Mouse (Mus musculus) thymus, postnatal 0 days (tissue): ENCODE data around the gene Parl. TPM values are rescaled to one million over a fixed set of nuclear protein-coding genes. Genes with fewer than 3 reads are reported as not detected.

Source experiments
- DNase-seq: peaks from one replicate; pipeline ENCODE4 v3.0.0-alpha.2; 2015; ENCODE audit warnings: low spot score
- polyA plus RNA-seq: library from polyadenylated mRNA; unstranded; fragments of >200 nt; fragmentation: Nextera tagmentation; extraction: Ambion mirVana; gene quantifications from 2 replicates; pipeline ENCODE4 v1.2.1, GENCODE M21; 2015

Parl gene
- polyA plus RNA-seq, result 115 and 133 TPM in 2 replicates

DNA sequence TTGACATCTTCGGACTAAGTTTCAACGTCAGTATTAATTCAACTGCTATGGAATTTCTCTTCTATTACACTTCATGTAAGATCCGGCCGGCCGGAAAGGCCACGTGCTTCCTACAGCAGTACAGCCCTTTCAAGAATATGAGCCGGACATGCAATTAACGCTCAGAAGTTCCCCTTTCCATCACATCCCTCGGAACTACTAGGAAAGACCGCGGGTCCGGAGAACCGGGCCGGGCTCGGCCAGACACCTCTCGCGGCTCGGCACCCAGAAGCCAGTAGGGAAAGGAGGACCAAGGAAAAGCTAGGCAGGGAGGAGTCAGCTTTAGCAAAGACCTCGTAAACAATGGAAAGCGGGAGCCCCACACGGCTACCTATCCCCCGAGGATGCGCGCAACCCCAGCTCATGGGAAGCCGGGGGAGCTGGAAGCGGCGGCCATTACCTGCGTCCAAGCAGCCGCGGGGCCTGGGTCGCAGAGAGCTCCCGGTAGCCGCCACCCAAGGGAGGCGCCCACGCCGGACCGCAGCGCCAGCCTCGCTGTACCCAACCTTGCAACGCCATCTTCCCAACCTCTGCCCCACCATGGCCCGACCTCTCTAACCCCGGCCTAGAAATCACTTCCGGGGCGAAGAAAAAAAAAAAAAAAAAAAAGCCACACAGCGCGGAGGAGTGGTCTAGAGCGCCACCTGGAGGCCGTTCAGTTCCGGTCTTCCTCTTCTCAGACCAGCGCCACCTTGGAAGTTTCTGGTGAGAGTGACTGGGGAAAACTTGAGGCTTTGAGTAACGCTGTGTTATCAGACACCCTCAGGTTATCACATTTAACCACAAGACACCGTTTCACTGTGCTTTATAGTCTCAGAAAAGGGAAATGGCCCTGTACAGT lies at the start of gene Parl:
TSS of gene Parl (minus strand) at position 618 of the 880 bp plus-strand sequence.
- peak; percentile 92 for DNase-seq

DNA sequence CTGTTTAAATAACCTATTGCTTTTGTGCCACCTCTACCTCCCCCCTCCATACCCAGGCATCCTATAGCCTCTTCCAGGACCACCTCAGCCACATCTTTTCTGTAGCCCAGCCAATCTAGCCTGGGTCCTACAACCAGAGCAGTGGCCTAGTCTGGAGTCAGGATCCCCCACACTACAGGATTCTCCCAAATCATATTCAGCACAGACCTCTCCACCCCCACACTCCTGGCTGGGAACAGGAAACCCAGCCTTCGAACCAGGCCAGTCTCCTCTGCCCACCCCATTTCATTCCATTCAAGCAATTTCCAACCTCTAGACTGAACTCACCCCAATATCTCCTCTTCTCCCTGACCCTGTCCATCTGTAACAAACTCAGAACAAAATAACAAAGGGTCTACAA lies 43.3 kb upstream of the Parl start:
- no peak for DNase-seq

DNA sequence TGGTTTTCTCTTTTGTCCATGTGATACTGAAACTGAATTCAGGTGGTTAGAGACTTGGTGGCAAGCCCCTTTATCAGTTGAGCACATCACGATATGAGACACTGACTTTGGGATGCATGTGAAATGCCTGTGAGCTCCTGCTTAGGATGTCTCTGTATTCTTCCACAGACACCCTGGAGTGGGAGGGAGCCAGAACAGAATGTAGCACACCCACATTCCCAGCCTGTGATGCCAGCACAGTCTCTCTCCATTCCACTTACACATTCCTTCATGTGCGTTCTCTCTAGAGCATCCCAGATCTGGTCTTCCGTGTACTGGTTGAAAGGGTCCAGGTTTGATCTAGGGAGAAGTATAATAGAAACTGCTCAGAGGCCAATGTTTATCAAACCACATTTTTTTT lies 36.4 kb upstream of the Parl start:
- no peak for DNase-seq

DNA sequence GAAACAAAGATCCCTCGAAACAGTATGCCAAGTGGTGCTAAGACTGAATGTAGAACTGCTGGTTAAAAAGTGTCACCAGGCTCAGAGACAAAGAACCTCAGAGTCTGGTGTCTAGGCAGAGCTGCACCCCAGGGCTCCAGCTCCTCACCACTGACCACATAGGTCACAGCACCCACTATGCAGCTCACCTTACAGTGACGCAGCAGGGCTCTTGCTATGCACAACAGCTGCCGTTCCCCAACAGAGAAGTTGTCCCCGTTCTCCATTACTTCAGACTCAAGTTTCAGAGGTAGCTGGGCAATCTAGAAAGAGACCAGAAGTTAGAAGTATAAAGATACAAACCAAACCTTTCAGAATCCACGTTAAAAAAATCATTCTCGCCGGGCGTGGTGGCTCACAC lies 32.7 kb upstream of the Parl start:
- DNase-seq, result no peak

DNA sequence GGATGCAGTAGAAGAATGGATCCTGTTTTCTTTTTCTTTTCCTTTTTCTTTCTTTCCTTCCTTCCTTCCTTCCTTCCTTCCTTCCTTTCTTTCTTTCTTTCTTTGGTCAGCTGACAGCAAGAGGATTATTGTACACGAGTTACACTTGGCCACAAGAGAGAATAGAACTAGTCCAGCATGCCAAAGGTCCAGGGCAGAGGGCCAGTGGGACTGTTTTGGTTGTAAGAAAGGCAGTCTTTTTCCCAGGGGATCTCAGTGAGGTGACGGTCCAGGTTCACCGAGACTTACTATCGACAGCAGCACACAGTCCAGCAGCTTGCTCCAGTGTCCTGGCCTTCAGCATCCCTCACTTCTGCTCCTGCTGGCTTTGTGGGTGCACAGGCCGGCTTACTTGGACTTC lies 26.1 kb upstream of the Parl start:
- DNase-seq, result no peak

DNA sequence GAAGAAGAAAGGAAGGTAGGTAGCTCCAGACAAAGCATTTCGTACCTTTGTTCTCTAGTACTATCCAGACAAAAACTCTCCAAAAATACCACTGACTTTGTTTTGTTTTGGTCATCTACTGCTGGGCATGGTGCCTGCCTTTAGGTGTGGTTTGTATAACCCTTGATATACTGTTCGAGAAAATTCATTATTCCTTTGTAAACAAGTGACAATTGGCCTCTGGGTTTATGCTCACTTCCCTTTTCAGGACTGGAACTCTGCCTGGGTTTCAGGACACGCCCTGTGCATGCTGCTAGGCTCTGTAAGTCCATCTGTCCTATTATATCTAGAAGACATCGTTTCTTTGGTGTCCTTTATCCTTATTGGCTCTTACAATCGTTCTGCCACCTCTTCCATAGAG lies 23.1 kb upstream of the Parl start, which contains the start of gene Cyp2ab1:
TSS of gene Cyp2ab1 (minus strand) at position 119 of the 400 bp plus-strand sequence.
- no peak for DNase-seq

DNA sequence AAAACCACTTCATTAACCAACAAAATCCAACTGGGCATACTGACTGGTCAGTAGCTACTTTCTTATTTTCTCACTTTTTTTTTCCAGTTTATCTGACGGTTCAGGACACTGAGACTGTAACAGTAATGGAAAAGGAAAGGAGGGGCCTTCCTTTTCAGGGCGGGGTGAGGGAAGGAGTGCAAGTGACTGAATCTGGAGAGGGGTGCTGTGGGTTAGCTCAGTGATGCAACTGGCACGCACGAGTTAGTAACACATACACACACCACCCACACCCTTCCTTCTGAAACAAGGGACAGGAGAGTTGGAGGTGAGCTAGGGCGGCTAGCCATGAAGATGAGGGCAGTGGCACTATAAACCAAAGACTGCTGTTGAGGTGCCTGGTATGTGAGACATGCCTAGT lies 21.7 kb upstream of the Parl start:
- DNase-seq, result no peak

DNA sequence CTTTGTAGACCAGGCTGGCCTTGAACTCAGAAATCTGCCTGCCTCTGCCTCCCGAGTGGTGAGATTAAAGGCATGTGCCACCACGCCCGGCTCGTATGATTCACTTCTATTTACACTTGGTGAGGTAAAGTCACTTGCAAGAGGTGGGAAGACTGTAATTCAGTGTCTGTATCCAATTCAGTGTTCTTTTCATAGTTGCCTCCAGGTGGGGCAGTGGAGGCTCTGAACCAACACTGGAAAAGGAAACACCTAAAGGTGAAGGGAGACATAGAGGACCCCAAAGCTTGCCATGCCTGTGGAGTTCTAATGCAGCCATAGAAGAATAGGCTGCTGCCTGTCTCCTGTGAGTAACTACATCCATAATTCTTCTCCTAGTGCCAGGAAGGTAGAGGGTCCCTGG lies 20.1 kb upstream of the Parl start:
- peak; percentile 20 for DNase-seq

DNA sequence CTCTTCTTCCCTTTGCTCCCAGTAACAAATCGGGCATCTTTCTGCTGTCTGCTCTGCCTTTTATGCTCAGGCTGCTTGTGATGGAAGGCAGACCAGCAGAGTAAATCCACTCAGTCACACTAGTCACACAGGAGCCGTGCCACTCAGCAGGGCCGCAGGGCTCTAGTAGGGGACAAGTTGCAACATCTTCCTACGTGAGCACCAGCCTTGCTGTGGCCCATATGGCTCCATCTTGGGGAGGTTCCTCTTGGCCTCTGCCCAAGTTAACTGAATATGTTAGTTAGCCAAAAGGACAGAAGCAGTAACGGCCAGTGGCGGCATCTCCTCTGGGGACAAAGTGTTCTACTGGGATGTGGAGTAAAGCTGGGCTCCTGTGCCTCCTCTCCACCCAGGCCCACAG lies 14.6 kb upstream of the Parl start:
- DNase-seq, result no peak

DNA sequence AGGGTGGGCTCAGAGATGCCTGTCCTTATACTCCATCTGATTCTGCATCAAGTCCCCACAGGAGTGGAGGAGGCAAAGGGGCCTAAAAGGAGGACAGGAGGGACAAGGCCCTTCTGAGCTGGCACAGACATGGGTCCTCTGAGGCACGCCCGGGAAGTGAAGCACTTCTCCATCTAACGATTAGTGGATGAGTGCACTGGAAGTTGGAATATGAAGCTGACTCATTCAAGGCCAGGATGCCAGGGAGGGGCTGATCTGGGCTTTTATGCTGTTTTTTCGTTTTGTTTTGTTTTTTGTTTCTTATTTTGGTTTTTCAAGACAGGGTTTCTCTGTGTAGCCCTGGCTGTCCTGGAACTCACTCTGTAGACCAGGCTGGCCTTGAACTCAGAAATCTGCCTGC lies 13.1 kb upstream of the Parl start:
- DNase-seq, result no peak

DNA sequence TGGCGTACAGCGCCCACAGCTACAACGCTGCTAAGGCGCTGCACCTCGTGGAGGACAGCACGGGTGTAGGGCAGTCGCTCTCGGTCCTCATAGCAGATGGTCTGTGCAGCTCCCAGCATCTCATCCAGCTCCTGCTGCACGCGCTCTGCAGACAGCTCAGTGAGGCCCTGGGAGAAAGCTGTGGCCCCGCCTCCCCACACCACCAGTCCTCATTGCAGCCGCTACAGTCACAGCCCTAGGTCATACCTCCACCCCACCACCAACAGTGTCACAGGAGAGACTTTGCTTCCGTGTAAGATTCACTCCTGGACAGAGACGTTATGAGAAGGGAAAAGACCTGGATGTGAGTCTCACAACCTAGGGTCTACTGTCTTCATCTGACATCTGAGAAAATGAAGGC lies 10.1 kb upstream of the Parl start:
- DNase-seq, result no peak

DNA sequence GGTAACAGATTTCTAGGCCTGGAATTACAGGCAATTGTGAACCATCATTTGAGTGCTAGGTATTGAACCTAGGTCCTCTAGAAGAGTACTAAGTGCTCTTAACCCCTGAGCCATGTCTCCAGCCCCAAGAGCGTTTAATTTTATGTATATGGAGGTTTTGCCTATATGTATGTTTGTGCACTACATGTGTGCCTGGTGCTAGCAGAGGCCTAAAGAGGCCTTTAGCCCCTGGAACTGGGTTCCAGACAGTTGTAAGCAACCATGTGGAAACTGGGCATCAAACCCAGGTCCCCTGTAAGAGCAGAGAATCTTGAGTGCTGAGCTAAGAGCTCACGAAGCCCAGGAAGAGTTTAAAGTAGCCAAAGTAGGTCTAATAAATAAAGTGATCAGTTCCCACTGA lies 2.1 kb downstream of the Parl start:
- DNase-seq, result no peak

DNA sequence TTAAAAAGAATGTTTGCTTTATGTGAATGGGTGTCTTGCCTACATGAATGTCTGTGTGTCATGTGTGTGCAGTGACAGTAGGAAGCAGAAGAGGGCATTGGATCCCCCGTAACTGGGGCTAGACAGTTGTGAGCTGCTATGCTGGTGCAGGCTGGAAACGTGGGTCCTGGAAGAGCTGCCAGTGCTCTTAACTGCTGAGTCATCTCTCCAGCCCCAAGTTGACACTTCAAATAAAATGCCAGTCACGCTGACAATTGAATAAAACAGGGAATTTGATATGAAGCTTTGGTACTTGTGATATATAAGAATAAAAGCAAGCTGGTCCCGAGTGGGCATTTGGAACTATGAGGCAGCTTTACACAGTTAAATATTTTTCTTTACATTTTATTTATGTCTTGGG lies 21.9 kb downstream of the Parl start:
- no peak for DNase-seq

DNA sequence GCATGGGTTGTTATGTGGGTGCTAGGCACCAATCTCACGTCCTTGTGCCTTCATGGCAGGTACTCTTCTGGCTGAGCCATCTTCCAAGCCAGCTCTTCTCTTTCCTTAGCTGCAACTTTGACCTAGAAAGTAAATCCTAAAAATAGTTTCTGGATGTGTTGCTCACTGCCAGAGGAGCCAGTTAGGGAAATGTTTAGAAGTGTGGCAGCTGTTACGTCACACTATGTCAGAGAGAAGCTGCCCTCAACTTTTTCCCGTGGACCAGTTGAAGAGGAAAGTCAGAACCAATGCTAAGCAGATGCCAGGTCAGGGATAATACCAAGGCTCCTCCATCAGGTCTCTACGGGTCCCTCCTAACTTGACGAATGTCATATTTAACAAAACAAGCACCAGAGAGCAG lies 22.8 kb downstream of the Parl start:
- DNase-seq, result no peak

DNA sequence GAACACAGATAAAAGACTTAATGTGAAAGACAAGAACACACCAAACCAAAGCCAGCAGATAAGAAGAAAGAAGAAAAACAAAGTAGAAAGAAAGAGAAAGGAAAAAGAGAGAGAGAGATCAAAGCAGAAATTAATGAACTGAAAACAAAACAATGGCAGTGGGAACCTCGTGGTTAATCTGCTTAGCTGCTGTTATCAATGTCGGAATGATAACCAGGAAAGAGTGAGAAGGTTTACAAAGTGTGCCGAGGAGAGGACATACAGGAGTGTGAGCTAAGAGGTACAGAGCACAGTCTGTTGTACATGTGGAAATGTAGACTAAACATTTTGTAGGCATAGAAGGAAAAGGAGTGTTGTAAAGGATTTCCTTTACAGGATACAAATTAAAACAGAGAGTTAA lies 29.2 kb downstream of the Parl start:
- no peak for DNase-seq

DNA sequence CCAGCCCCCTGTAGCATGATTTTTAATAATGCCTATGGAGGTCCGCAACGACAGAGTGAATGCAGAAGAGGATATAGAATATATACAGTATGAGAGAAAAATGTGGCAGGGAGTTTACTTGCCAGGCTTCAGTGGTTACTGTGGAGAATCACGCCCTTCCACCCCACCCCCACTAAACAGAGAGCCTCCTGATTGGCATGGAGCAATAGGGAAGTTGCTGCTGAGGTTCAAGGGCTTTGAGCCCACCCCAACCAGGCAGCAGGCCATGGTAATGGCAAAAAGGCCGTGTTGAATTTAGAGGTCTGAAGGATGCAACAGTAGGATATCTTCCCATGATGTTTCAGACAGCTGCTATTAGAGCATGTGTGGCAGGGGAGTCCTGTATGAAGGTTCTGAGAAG lies 30.8 kb downstream of the Parl start:
- DNase-seq, result no peak

DNA sequence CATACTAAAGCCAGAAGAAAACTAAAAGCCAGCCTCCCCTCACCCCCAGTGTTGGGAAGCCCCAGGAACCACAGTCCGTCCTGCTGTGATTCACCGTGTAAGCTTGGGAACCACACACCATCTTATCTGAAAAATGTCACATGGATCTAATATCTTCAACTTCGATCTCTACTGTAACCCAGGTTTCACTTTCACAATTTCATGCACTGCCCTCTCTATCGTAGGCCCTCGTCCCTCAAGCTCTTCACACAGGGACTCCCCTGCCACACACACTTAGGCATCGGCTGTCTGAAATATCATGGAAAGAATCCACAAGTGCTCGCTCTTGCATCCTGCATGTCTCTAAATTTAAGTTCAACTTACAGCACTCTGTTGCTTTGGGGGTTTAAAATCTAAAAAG lies 37.1 kb downstream of the Parl start:
- no peak for DNase-seq

DNA sequence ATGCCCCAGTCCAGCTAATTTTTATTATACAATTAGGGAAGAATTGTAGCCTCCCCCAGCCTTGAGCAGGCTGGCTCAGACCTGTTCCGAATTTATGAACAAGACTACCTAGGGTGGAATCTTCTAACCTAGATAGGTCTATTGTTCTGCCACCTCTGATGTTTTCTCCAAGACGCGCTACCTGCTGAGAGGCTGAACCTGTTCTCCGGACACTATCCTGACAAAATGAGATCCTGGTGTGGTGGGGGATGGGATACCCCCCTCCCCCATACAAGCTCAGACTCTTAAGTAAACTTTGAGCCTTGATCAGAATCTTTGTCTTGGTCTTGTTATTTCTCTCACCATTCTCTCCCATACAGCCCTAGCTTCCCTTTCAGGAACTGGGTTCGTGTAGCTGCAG lies 44.3 kb downstream of the Parl start:
- DNase-seq, result no peak

DNA sequence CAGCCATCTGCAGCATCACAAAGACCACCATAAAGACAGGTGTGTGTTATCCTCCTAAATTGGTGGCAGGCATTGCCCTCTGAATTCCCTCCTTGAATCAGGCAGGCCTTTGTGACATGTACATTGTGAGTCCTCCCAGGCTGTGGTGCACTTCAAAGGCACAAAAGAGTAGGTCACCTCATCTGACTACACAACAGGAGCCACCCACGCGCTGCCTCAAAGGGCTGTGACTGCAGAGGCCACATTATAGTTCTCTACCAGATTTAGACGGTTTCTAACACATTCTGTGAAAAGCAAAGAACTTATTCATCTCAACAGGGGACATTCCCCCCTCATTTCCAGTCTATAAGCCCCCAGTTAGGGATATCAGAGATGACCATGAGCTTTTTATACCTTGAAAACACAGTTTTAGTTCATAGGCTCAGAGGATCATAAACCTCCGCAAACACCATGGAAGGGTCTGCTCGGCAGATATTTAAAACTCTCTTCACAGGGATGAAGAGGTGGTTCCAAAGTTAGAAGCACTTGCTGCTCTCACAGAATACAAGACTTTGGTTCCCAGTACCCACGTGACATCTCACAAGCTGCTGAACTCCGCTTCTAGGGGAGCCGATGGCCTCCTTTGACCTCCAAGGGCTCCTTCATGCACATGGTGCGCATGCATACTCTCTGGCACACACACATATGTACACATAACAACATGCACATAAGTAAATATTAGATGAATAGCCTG lies 53.6 kb downstream of the Parl start:
- DNase-seq, result no peak

DNA sequence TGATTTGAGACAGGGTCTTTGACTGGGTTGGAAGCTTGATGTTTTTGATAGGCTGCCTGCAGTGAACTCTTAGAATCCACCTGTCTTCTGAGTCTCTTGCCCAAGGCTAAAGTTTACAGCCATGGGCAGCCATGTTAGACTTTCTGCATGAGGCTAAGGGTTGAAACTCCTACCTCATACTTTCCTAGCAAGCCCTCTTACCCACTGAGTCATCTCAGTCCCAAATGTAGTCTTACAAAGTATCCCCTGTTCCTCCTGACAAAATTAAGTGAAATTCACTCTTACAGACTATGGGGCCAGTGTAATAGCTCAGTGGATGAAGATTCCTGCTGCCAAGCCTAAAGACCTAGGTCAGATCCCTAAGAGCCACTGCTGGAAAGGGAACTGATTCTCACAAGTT lies 55.1 kb downstream of the Parl start:
- no peak for DNase-seq

DNA sequence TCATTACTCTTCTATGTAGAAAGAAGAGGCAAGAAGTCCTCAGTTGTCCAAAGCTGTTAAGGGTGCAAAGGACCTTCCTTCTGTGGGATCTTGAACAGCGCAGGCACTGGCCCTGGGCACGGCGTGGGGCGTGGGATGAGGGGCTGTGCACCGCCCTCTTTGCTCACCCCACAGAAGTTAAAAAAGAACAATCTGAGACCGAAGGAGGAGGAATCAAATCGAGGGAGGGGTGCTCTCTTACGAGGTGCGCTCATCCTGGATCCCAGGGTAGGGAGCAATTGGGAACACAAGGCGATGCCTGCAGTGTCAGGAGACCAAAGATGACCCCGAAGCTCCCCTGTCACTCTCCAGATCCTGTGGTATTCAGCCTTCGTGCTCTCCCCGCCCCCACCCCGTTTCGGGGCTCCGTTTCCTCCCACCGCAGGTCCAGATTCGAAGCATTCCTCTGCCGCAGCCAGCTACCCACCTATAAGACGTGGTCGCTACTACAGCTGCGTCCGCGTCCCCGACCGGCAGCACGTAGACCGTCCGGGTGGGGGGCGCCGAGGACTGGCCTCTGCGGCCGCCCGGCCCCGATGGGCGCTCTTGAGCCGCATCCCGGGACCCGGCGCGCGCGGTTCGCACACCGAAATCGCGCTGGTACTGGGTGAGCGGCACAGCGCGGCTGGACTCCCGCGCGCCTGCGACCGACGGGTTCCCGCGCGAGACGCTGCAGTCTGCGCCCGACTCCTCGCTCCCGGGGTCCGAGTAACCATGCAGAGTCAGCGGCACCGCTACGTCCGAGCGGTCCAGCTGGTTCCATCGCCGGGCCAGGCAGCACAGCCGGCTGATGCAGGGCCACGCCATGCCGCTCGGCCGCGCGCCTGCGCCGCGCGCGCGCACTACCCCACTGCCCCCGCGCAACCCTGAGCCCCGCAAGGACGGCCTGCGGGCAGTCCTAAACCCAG lies 61.4 kb downstream of the Parl start, which contains the start of gene Map6d1:
TSS of gene Map6d1 (minus strand) at position 891 of the 947 bp plus-strand sequence.
- peak; percentile 19 for DNase-seq
